Mouse (Mus musculus) layer of hippocampus, adult 2 months (tissue): Measurements from ENCODE around the gene Robo1. TPM values are rescaled to one million over a fixed set of nuclear protein-coding genes. Genes with fewer than 3 reads are reported as not detected.

Source experiments
- DNase-seq, 2 experiments: peaks; one replicate each; pipeline ENCODE4 v3.0.0; 2022; ENCODE audit warnings: low spot score in 2 of 2
- H3K27ac ChIP-seq: fragments of 200-600 bp; 2 replicates; pipeline ENCODE4 v1.8.1; 2022
- H3K4me3 ChIP-seq: fragments of 200-600 bp; 2 replicates; pipeline ENCODE4 v1.8.1; 2022; ENCODE audit warnings: mild to moderate bottlenecking
- CTCF ChIP-seq: fragments of 200-600 bp; conservative IDR thresholded peaks from 2 replicates; pipeline ENCODE4 v1.8.1; 2022; ENCODE audit warnings: antibody characterized with exemption, mild to moderate bottlenecking, moderate library complexity
- total RNA-seq, 2 experiments: library from RNA; stranded (reverse); gene quantifications; 2 replicates each; pipeline ENCODE4 v1.2.3; 2021

Robo1 gene
- total RNA-seq, 2 experiments from 2014 or later: 65.8 to 68.1 TPM

DNA sequence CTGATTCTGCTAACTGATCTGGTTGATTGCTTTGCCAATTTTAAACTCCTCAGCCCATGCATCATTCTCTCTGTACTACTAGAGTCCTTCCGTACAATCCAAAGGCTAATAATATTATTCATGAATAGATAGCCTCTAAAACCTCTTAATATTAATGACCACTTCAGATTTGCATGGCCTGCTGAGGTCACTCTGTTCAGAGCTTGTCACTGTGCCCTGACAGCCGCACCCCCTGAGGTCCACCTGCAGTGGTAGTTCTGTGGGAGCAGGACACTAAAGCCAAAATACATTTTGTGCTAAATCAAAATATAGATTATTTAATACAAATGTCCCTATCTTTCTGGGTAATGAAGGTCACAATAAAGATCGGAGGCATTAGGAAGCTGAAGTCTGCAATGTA, 631.8 kb downstream of the Robo1 start:
- DNase-seq: no peak
- no peak overlapping the region for H3K27ac ChIP-seq
- TF ChIP-seq CTCF: no peak
- no peak overlapping the region for H3K4me3 ChIP-seq

DNA sequence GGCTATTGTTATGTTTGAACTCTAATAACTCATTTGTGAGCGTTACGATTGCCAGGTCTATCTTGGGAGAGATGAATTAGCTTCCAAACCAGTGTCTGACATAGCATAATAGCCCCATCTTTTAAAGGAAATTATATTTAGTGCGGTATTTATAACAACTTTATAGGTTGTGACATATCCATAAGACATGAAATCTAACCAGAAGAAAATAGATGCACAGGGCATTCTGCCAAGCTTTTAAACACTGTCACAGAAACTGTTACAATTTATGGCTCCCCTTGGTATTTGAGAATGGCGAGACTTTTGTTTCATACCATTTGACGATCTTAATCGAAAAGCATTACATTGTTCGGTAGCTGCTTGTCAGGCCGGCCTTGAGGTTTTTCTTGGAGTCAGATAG, 632.7 kb downstream of the Robo1 start:
- H3K27ac ChIP-seq: no peak overlapping the region
- no peak for TF ChIP-seq CTCF
- no peak for DNase-seq
- H3K4me3 ChIP-seq: no peak overlapping the region

DNA sequence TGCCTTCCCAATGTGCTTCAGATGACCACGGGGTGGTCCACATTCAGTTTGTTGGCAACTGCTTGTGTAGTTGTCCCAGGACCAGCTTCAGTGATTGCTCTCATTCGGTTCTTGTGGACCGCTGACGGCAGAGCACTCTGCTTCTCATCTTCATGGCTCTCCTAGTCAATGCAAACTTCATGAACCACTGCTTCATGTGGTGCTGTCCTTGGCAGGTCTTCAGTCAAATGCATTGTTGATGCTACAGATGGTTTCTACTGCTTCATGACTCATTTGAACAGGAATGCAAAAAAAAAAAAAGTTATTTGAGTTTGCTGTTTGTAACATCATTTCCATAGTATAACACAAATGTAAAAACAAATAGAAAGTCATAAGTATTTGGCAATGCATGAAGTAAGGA, 636.3 kb downstream of the Robo1 start:
- no peak overlapping the region for H3K4me3 ChIP-seq
- H3K27ac ChIP-seq: no peak overlapping the region
- TF ChIP-seq CTCF: no peak
- DNase-seq: no peak

DNA sequence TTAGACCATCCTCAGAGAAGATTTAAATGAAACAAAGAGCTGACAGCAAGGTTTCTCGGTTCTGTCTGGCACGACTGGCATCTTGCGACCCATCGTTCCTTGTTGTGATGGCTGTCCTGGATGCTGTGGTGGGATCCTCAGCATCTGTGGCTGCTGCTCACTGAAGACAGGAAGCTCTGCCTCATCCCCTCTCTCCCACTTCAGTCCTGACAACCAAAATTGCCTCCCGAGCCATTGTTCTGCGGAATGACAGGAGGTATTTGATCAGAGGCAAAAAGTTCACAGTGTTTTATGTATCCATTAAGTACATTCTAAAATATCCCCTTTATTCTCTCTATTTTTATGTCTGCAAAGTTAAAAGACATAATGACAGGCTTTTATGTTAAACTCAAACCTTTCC, 643.9 kb downstream of the Robo1 start:
- H3K4me3 ChIP-seq: no peak overlapping the region
- no peak for TF ChIP-seq CTCF
- H3K27ac ChIP-seq: no peak overlapping the region
- DNase-seq: no peak

DNA sequence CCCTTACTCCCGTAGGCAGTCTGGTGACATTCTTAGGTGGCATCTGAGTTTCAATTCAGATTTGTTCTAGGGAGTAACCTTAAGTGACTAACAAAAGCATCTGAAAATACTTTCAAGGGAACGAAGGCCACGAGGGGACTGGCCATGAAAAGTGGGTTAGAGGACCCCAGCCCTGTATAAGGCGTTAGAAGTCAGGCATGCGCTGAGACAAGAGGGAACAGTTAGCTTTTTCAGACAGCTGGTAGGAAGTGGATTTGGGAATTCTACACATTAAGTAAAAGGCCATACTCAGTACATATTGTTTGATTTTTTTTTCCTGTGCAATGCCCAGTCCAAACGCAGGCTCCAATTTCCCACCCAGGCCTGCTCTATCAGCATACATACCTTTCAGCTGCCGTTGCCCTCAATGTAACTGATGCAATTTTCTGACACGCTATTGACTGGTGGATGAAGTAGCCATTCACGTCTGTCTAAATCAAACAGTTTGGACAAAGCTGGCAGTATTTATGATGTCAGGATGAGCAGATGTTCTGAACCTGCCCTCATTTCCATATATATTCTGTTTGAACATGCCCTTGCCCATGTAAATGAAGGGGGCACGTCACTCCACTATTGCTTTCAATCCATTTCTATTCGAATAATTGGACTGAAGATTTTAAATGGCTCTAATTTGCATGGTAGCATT, 651.1 kb downstream of the Robo1 start:
- no peak overlapping the region for H3K27ac ChIP-seq
- DNase-seq: no peak
- no peak overlapping the region for H3K4me3 ChIP-seq
- no peak for TF ChIP-seq CTCF

DNA sequence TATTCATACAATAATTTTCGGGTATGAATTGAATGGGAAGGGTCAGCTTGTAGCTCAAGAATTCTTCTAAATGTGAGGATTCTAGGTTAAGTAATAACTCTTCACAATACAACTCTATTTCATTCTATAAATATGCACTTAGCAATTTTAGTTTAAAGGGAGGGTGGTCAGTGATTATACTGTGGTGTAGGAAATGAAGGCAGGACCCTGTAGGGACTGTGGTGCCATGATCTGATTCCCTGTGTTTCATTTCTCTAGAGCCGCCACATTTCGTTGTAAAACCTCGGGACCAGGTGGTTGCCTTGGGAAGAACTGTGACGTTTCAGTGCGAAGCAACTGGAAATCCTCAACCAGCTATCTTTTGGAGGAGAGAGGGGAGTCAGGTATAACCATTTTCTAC, 651.7 kb downstream of the Robo1 start:
- no peak for TF ChIP-seq CTCF
- no peak overlapping the region for H3K27ac ChIP-seq
- no peak overlapping the region for H3K4me3 ChIP-seq
- no peak for DNase-seq

DNA sequence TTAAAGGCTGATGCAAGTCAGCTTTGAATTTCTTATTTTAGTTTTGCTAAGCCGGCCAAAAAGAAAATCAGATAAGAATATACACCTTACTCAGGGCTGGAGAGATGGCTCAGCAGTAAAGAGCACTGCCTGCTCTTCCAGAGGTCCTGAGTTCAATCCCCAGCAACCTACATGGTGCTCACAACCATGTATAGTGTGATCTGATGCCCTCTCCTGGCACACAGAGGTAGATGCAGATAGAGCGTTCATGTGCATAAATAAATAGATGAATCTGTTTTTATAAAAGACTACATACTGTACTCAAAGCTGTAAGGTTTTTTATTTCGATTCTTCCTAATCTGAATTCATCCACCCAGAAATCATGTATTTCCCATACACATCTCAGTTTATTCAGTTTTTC, 655.7 kb downstream of the Robo1 start:
- H3K27ac ChIP-seq: no peak overlapping the region
- DNase-seq: no peak
- H3K4me3 ChIP-seq: no peak overlapping the region
- peak; percentile 52 for TF ChIP-seq CTCF

DNA sequence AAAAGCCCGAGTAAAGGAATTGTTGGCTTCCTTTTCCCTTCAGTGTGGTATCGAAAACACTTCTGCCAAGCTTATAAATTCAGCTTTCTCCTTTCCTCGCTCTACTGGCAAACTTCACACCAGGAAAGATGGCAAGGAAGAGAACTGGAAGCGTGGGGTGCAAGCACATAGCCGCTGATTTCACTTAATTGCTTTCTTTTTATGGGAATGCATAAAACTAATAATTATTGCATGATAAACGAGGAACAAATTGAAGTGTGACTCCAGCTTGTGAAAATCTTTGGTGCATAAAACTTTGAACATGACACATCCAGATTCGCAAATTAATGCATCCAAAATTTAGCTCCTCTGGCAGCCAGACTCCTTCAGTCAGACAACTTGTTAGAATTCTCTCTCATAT, 659.4 kb downstream of the Robo1 start:
- peak overlapping the region; percentile 59; the same call in 1 of the 2 replicates for H3K27ac ChIP-seq
- peak in 1 of 2 experiments; percentile 4 for DNase-seq
- no peak for TF ChIP-seq CTCF

DNA sequence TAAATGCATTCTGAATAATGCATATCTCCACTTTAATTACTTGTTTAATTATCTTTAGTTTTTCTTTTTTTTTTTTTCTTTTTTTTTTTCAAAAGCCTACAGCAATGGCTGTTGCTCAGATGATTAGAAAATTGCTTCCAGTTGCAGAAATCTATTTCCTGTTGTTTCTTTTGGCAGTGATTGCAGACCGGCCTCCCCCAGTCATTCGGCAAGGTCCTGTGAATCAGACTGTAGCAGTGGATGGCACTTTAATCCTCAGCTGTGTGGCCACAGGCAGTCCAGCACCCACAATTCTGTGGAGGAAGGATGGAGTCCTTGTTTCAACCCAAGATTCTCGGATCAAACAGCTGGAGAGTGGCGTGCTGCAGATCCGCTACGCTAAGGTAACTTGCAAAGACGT, 661.9 kb downstream of the Robo1 start:
- Histone ChIP-seq H3K27ac (no peak overlapping the region), H3K4me3 (no peak overlapping the region)
- no peak for DNase-seq
- TF ChIP-seq CTCF: no peak

More for the DNA sequence above, 659.4 kb downstream of the Robo1 start:
- no peak overlapping the region; the same call in 1 of the 2 replicates for H3K4me3 ChIP-seq

DNA sequence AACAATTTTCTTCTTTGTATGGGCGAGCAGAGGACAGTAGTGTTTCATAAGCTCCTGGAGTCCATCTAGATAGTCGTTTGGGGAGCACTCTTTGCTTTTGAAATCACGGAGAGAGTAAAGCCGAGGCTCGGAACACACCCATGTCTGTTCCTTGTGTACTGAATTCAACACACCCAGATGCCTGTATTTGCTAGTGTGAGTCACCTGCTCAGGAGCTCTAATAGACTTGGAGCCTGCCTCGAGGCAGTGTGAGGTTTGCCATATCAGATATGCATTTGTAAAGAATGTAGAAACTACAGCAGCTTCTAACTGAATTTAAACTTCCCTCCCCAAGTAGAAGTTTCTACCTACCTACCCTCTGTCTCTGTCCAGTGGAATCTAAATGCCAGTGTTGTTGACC, 665.6 kb downstream of the Robo1 start:
- no peak for TF ChIP-seq CTCF
- H3K27ac ChIP-seq: no peak overlapping the region
- DNase-seq: no peak
- H3K4me3 ChIP-seq: no peak overlapping the region

DNA sequence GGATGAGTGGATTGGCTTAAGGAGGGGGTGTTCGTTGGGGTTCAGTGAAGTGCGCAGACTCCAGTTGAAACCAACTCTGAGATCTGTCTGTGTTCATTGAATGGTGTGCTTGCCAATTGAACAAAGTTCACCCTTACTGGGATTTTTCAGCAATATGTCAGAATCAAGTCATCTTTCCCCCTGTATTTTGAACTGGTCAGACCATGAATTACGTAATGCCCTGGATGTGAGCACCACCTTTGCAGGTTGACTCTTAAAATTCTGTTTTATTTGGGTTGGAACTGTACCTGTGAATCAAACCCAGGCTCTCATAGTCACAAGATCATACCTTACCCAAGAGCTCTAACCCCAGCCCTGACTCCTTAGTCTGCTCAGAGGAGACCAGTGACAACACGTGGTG, 666.6 kb downstream of the Robo1 start:
- H3K27ac ChIP-seq: no peak overlapping the region
- no peak for DNase-seq
- TF ChIP-seq CTCF: no peak
- no peak overlapping the region for H3K4me3 ChIP-seq

DNA sequence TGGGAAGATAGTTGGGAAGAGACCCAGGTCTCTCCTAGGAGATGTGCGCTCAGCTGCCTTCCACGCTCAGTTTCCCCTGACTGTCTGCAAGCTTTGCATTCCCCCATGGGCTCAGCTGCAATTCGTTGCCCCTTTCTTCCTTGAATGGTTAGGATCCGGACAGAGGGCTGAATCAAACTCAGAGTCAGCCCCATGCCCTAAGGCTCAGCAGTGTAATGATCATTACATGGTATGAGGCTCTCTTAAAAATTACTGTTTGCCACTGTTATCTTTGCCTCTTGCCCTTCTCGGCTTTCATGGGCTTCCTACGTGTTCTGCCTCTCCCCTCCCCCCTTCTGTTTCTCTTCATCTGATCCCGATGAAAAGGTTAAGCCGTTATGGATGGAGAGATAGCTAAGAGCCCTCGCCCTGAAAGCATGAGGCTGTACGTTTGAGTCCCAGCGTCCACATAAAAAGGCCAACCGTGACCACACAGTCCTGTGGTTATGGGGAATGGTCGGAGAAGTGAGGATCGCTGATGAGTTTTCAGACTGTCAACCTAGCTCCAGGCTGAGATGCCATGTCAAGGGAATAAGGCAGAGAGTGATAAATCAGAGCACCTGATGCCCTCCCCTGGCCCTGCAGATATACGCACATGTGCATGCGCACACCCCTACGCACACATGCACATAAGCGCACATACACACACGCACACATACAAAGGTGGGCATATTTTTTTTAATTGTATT, 668.9 kb downstream of the Robo1 start:
- no peak for DNase-seq
- Histone ChIP-seq H3K27ac (no peak overlapping the region), H3K4me3 (no peak overlapping the region)
- TF ChIP-seq CTCF: no peak

DNA sequence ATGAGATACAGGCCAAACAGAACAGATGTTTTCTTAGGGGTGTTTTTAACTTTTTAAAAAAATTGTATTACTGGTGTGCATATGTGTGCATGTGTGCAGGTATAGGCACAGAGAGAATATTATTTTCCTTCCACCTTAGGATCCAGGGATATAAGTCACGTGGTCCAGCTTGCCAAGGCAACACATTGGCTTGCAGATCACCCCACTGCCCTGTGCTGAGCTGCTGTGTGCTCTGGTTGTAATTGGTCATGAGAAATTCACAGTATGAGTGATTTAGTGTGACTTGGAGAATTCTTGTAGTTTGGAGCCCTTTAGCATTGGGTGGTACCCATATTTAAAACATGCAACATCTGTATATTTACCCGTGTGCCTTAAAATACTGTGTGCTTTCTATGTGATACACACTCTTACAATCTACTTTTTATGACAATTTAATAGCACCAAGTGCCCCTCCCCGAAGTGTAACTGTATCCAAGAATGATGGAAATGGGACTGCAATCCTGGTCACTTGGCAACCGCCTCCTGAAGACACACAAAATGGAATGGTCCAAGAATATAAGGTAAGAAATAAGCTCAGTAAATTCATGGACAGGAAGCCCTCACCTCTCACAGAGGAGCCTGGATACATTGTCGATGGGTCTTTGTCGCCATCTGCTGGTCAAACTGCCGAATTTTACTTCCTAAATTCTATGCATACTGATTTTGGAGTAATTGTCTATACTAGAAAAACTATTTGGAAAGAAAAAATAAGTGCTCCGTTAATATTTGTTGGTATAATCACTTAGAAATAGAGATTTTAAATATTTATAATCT, 671.5 kb downstream of the Robo1 start:
- DNase-seq: peak; percentile 67 to 82
- TF ChIP-seq CTCF: peak; percentile 93
- H3K4me3 ChIP-seq: no peak overlapping the region
- H3K27ac ChIP-seq: no peak overlapping the region
